Mouse (Mus musculus) lung, embryonic 16.5 days (tissue): ENCODE measurements around the gene Fkbp11. TPM values are rescaled to one million over a fixed set of nuclear protein-coding genes. Genes with fewer than 3 reads are reported as not detected.

Experiments
- ATAC-seq: fragments of 200-750 bp; cut with Nextera tagmentation; 2 replicates; pipeline ENCODE4 v1.8.0; 2017; ENCODE audit warnings: low read depth, mild to moderate bottlenecking, moderate library complexity
- H3K27ac ChIP-seq: fragments of 300-500 bp; sonication (generic); 2 replicates; pipeline ENCODE4 v1.5.1; 2014; ENCODE audit warnings: mild to moderate bottlenecking, control low read depth, low read length
- H3K27me3 ChIP-seq: fragments of 300-500 bp; sonication (generic); 2 replicates; pipeline ENCODE4 v1.6.1; 2014; ENCODE audit warnings: low read depth, low read length, mixed read lengths; ENCODE audit not compliant: control insufficient read depth, insufficient read depth
- H3K36me3 ChIP-seq: fragments of 300-500 bp; sonication (generic); 2 replicates; pipeline ENCODE4 v1.6.1; 2014; ENCODE audit warnings: low read length; ENCODE audit not compliant: control insufficient read depth, insufficient read depth
- H3K4me1 ChIP-seq: fragments of 300-500 bp; sonication (generic); replicated peaks from 2 replicates; pipeline ENCODE4 v1.6.1; 2014; ENCODE audit warnings: low read length, mixed read lengths; ENCODE audit not compliant: control insufficient read depth, insufficient read depth
- H3K4me2 ChIP-seq: fragments of 300-500 bp; sonication (generic); 2 replicates; pipeline ENCODE4 v1.6.1; 2014; ENCODE audit warnings: low read depth, low read length, control low read depth
- H3K4me3 ChIP-seq: fragments of 300-500 bp; sonication (generic); 2 replicates; pipeline ENCODE4 v1.5.1; 2014; ENCODE audit warnings: mild to moderate bottlenecking, low read length, control low read depth
- H3K9ac ChIP-seq: fragments of 300-500 bp; sonication (generic); 2 replicates; pipeline ENCODE4 v1.6.1; 2014; ENCODE audit warnings: low read length, control low read depth
- H3K9me3 ChIP-seq: fragments of 300-500 bp; sonication (generic); 2 replicates; pipeline ENCODE4 v1.6.1; 2016; ENCODE audit warnings: low read length; ENCODE audit not compliant: control insufficient read depth
- WGBS: fragments of 180-500 bp; shearing (Covaris S2); extraction: QIAGEN DNeasy Blood & Tissue Kit; methylation state at CpG from one replicate; pipeline ENCODE4 v1.1.7; 2014; 5-methylcytosine and 5-hydroxymethylcytosine counted together
- polyA plus RNA-seq: library from polyadenylated mRNA; unstranded; fragments of >200 nt; fragmentation: Nextera tagmentation; extraction: Ambion mirVana; gene quantifications from 2 replicates; pipeline ENCODE4 v1.2.1, GENCODE M21; 2015

Gene Fkbp11
- polyA plus RNA-seq, 1 experiment from 2014 or later: 32.5 TPM

GRCm38 (mm10) chr15:98714230-98714652 is 13.8 kb downstream of the Fkbp11 start:
- H3K4me3 ChIP-seq: no peak overlapping the region
- H3K4me1 ChIP-seq: no peaks in the 10 kb centered on the region
- no peak overlapping the region for H3K9ac ChIP-seq
- 46% methylated on average over 5 of the region's 5 CpGs for WGBS
- no peak overlapping the region for H3K4me2 ChIP-seq
- H3K27ac ChIP-seq: no peak overlapping the region
- 0 out of 2 replicates have a peak, but pooled peaks have one; percentile 36 for ATAC-seq
- H3K9me3 ChIP-seq: no peaks in the 10 kb centered on the region
- no peaks in the 10 kb centered on the region for H3K36me3 ChIP-seq
- no peaks in the 10 kb centered on the region for H3K27me3 ChIP-seq

DNA sequence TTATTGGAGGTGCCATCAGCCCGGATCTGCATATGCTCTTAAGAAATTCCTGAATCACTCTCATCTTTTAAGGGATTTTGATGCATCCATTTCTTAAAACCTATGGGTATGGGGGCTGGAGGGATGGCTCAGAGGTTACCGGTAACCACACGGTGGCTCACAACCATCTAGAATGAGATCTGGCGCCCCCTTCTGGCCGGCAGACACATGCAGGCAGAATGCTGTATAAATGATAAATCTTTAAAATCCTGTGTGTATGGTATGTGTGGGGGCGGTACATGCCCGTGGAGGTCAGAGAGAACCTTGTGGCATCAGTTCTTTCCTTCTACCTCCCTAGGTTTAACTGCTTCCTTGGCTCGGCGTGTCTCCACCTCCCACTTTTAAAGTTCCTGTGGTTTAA is 17.6 kb downstream of the Fkbp11 start:
- Histone ChIP-seq H3K4me3 (no peak overlapping the region), H3K36me3 (no peaks in the 10 kb centered on the region), H3K27me3 (peaks cover 2% of the 10 kb centered on the region; the same call in 1 of the 2 replicates), H3K9ac (no peak overlapping the region), H3K27ac (no peak overlapping the region), H3K4me2 (no peak overlapping the region), H3K4me1 (no peaks in the 10 kb centered on the region; the same call in 1 of the 2 replicates), H3K9me3 (no peaks in the 10 kb centered on the region)
- no peak for ATAC-seq
- 12% methylated on average over 9 of the region's 9 CpGs for WGBS

DNA sequence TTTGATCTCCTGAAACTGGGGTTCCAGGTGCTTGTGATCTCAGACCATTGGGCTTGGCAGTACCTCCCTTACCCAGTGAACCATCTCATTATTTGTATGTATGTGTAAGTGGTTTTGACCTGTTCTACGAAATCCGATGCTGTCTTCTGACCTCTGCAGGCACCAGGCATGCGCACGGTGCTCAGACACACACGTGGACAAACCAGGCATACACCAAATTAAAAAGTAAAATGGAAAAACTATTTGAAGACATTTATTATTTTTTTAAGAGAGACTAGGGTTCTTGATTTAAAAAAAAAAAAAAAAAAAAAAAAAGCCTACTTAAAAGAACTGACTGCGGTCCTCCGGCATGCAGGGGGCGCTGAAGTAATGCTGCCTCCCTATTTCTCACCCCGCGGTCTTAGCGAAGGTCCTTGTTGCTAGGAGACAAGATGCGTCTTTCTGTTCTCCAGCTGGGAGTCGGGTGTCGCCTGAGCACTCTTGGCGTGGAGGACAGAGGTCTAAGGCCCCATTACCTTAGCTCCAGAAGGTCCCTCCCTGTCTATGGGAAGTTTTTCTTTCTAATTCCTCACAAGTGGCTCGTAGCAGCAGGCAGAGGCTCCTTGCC is 20.1 kb downstream of the Fkbp11 start, which contains the start of gene Ccdc65:
TSS of gene Ccdc65 (plus strand) at position 442 of the 607 bp plus-strand sequence.
- Histone ChIP-seq H3K4me1 (no peaks in the 10 kb centered on the region; the same call in 1 of the 2 replicates), H3K9ac (peak within 1 kb of the TSS; percentile 48; the same call in 1 of the 2 replicates), H3K27ac (no peak within 1 kb of the TSS), H3K4me2 (peak within 1 kb of the TSS; percentile 64), H3K36me3 (no peaks in the 10 kb centered on the region), H3K27me3 (peaks cover 10% of the 10 kb centered on the region), H3K4me3 (peak within 1 kb of the TSS; percentile 50), H3K9me3 (no peaks in the 10 kb centered on the region)
- WGBS: 15% methylated on average over 16 of the region's 16 CpGs
- peak; percentile 85 for ATAC-seq

DNA sequence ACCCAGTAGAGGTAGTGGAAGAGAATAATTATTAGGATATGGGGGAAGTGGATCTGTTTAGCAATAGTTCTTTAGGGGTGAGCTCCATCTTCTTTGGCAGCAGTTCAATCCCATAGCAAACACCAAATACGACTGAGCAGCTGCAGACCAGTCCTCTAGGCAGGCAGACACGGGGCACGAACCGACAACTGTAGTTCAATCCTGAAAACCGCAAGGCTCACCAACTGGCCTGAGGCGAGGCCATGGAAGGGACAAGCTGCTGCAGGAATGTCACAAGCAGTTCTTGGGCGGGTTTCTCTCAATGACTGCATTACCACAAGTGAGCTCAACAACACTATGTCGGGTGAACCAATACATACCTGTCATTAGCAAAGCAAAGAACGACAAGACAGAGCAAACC is 23.7 kb downstream of the Fkbp11 start:
- no peak overlapping the region for H3K27ac ChIP-seq
- no peaks in the 10 kb centered on the region for H3K9me3 ChIP-seq
- peaks cover 4% of the 10 kb centered on the region for H3K4me1 ChIP-seq
- H3K9ac ChIP-seq: no peak overlapping the region
- no peaks in the 10 kb centered on the region for H3K36me3 ChIP-seq
- no peak overlapping the region for H3K4me3 ChIP-seq
- WGBS: 53% methylated on average over 9 of the region's 9 CpGs
- peaks cover 35% of the 10 kb centered on the region for H3K27me3 ChIP-seq
- ATAC-seq: no peak
- no peak overlapping the region for H3K4me2 ChIP-seq

DNA sequence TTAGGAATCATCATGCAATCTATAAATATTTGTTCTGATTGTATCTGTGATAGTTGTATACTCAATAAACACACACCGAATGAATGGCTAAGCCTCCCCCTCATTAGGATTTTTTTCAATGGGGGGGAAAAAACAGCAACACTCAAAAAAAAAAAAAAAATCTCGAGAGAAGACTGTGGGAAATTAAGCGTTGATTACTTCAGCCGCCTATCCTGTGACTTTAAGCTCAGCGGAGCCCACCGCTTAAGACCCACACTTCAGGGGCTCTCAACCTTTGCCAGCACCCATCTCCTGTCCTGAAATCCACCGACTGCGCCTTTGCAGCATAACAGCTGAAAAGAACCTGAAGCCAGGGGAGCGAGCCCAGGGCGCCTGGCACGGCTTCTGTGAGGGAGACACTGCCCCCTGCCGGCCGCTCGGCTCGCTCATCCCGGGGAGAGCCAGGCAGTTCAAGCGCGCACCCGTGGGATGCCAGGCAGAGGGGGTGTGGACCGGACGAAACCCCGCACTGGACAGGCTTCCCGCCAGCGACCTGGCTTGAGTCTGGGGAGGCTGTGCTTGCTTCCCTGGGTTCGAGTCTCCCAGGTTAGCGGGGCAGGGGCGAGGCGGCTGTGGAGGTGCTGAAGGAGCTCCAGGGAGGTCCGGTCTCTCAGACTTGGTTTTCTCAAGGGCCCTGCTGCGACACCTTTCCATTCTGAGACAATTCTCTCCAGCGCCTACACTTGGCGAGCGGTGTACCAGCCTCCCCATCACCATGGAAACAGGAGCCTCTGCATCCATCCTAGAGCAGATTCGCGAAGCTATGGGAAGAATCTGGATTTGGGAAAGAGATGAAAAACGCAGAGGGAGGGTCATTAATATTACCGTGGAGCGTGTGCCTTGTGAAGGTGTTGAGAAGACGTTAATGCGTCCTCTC is 28.6 kb downstream of the Fkbp11 start:
- H3K4me3 ChIP-seq: peak overlapping the region; percentile 36
- H3K27ac ChIP-seq: no peak overlapping the region
- H3K4me1 ChIP-seq: peaks cover 4% of the 10 kb centered on the region
- H3K9me3 ChIP-seq: no peaks in the 10 kb centered on the region
- no peaks in the 10 kb centered on the region for H3K36me3 ChIP-seq
- ATAC-seq: peak; percentile 89
- peak overlapping the region; percentile 58 for H3K4me2 ChIP-seq
- H3K9ac ChIP-seq: no peak overlapping the region; the same call in 1 of the 2 replicates
- H3K27me3 ChIP-seq: peaks cover 31% of the 10 kb centered on the region
- 4% methylated on average over 40 of the region's 40 CpGs for WGBS

- Histone ChIP-seq H3K27ac (no peak overlapping the region), H3K36me3 (no peaks in the 10 kb centered on the region), H3K4me1 (peaks cover 14% of the 10 kb centered on the region), H3K4me2 (no peak overlapping the region), H3K27me3 (peaks cover 16% of the 10 kb centered on the region), H3K9me3 (no peaks in the 10 kb centered on the region), H3K4me3 (no peak overlapping the region), H3K9ac (no peak overlapping the region)
- 49% methylated on average over 8 of the region's 8 CpGs for WGBS
- no peak for ATAC-seq
Measured at GRCm38 (mm10) chr15:98696216-98696615, 31.8 kb downstream of the Fkbp11 start.

DNA sequence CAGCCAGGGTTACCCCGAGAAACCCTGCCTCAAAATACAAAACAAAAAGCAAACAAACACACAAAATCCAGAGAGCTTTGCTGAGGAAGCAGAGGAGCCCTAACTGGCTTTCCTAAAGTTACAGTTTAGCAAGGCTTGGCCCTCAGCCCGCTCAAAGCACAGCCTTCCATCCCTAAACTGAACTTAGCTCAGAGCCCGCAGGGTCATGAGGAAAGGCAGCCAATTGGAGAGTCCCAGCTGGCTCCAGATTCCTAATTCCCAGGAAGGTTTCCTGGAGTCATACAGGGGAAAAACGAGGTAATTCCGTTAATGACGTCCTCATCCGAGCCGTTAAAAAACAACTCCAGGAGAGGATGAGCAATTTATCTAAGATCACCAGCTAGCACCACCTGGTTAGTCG is 32.3 kb downstream of the Fkbp11 start:
- Histone ChIP-seq H3K36me3 (no peaks in the 10 kb centered on the region), H3K9ac (no peak overlapping the region), H3K4me2 (no peak overlapping the region), H3K9me3 (no peaks in the 10 kb centered on the region), H3K4me3 (no peak overlapping the region), H3K27me3 (peaks cover 12% of the 10 kb centered on the region), H3K27ac (no peak overlapping the region), H3K4me1 (peaks cover 14% of the 10 kb centered on the region)
- ATAC-seq: no peak
- WGBS: 39% methylated on average over 9 of the region's 9 CpGs

- 12% methylated on average over 11 of the region's 11 CpGs for WGBS
Measured at GRCm38 (mm10) chr15:98692171-98692715, 35.8 kb downstream of the Fkbp11 start.

More at GRCm38 (mm10) chr15:98692171-98692715, 35.8 kb downstream of the Fkbp11 start:
- H3K27me3 ChIP-seq: no peaks in the 10 kb centered on the region
- H3K4me2 ChIP-seq: no peak overlapping the region
- H3K4me3 ChIP-seq: no peak overlapping the region
- H3K9me3 ChIP-seq: no peaks in the 10 kb centered on the region
- no peaks in the 10 kb centered on the region for H3K36me3 ChIP-seq
- peaks cover 10% of the 10 kb centered on the region for H3K4me1 ChIP-seq
- H3K27ac ChIP-seq: no peak overlapping the region
- ATAC-seq: peak; percentile 74
- no peak overlapping the region for H3K9ac ChIP-seq
